Mouse (Mus musculus) lung, adult 2 months (tissue): ENCODE results near the gene Iqce.

ENCODE experiments used
- CTCF ChIP-seq: fragments of 200-500 bp; IDR thresholded peaks from 2 replicates; pipeline ENCODE4 v1.5.1; 2011; ENCODE audit warnings: mild to moderate bottlenecking, low read length, control low read depth; ENCODE audit not compliant: insufficient read depth
- POLR2A ChIP-seq: fragments of 200-500 bp; IDR thresholded peaks from 2 replicates; pipeline ENCODE4 v1.6.1; 2011; ENCODE audit warnings: low read depth, mild to moderate bottlenecking, control low read depth, low read length, borderline replicate concordance; ENCODE audit errors: extremely low read depth

DNA sequence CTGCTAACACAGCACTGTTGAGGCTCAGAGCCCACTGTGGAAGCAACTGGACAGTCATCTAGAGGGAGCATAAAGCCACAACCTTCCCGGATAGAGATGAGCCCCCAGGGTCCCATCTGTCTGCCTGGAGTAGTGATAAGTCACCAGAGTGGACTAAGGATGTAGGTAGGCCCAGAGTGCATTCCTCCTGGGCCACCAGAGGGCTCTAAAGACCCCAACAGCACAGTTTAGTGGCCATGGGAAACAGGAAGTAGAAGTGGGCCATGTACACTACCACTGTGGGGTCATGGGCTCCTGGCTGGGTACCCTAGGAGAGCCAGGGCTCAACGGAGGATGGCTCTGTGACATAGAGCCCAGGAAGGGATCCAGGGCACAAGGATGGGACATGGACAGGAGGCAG lies 61.4 kb downstream of the Iqce start:
- TF ChIP-seq CTCF (peak; percentile 19; the same call in 1 of the 2 replicates), POLR2A (no peak)
